ENCODE assay signal across 8 mouse cellular contexts in the genomic region with DNA sequence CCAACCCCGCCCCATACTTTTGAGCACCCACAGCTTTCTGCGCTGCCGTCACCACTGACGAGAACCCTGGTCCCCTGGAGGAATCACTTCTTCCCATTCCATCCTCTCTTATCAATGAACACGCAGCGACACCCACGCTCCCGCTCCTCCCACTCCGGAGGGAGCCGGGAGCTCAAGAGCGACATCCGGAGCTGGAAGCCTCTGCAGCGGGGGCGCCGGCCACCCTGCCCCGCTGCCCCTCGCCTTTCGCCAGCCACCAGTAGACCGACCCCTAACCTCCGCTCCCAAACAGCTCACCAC. TPM values are rescaled to one million over a fixed set of nuclear protein-coding genes. Genes with fewer than 3 reads are reported as not detected.
DNase-seq lines count a peak whose midpoint lies in the region; ATAC-seq lines count a peak whose summit lies in the region.

No protein-coding gene starts in this region.

- ATAC-seq in CD4-positive, CD25-positive, alpha-beta regulatory T cell, adult 4 months, result peak; percentile 21
- 0 out of 2 replicates have a peak, but pooled peaks have one; percentile 17 for ATAC-seq in embryonic facial prominence, embryonic 12.5 days (ENCODE audit: insufficient number of reproducible peaks, insufficient read depth, low FRiP score, low TSS enrichment)
- peak; percentile 16; the same call in 1 of the 2 replicates for ATAC-seq in lung, embryonic 16.5 days (ENCODE audit: low read depth)
- ATAC-seq in stomach, embryonic 16.5 days (ENCODE audit: insufficient read depth, low FRiP score), result 0 out of 2 replicates have a peak, but pooled peaks have one; percentile 3

- H3K9ac ChIP-seq in embryonic facial prominence, embryonic 12.5 days, result peak overlapping the region; percentile 69
- H3K9ac ChIP-seq in lung, embryonic 16.5 days (ENCODE audit: low read length), result peak overlapping the region; percentile 77
- H3K9ac ChIP-seq in stomach, embryonic 16.5 days (ENCODE audit: low read length), result peak overlapping the region; percentile 80

- H3K27ac ChIP-seq in embryonic facial prominence, embryonic 12.5 days, result no peak overlapping the region
- H3K27ac ChIP-seq in lung, embryonic 16.5 days (ENCODE audit: low read length), result no peak overlapping the region
- no peak overlapping the region for H3K27ac ChIP-seq in stomach, embryonic 16.5 days (ENCODE audit: low read length)

- peaks cover 30% of the 10 kb centered on the region for H3K27me3 ChIP-seq in embryonic facial prominence, embryonic 12.5 days
- H3K27me3 ChIP-seq in lung, embryonic 16.5 days (ENCODE audit: control insufficient read depth, insufficient read depth, low read depth, low read length), result peaks cover 5% of the 10 kb centered on the region; the same call in 1 of the 2 replicates
- H3K27me3 ChIP-seq in stomach, embryonic 16.5 days (ENCODE audit: control insufficient read depth, insufficient read depth, low read length), result peaks cover 12% of the 10 kb centered on the region

- H3K4me2 ChIP-seq in embryonic facial prominence, embryonic 12.5 days (replicated peaks), result peak overlapping the region; percentile 88
- peak overlapping the region; percentile 92 for H3K4me2 ChIP-seq in lung, embryonic 16.5 days (ENCODE audit: low read depth, low read length)
- H3K4me2 ChIP-seq in stomach, embryonic 16.5 days (ENCODE audit: low read depth, low read length), result peak overlapping the region; percentile 88

- H3K36me3 ChIP-seq in embryonic facial prominence, embryonic 12.5 days, result no peaks in the 10 kb centered on the region
- H3K36me3 ChIP-seq in lung, embryonic 16.5 days (ENCODE audit: control insufficient read depth, insufficient read depth, low read length), result no peaks in the 10 kb centered on the region
- no peaks in the 10 kb centered on the region for H3K36me3 ChIP-seq in stomach, embryonic 16.5 days (ENCODE audit: control insufficient read depth, insufficient read depth, low read length)

- WGBS in embryonic facial prominence, embryonic 12.5 days, result under 1% methylated on average over 19 of the region's 20 CpGs
- under 1% methylated on average over 20 of the region's 20 CpGs for WGBS in lung, embryonic 16.5 days
- WGBS in stomach, embryonic 16.5 days, result 1% methylated on average over 20 of the region's 20 CpGs

- peak; percentile 34 to 50 for DNase-seq in frontal cortex, postnatal 10 days (ENCODE audit: low spot score in 2 of 2)
- no peak for DNase-seq in frontal cortex, postnatal 25 days (ENCODE audit: low spot score in 2 of 2)
- DNase-seq in induced T-regulatory cell, adult 2 months (ENCODE audit: low read depth), result peak; percentile 63
- no peak for DNase-seq in left cerebral cortex, postnatal 25 days (ENCODE audit: low spot score in 2 of 2)

- intact Hi-C loops in left cerebral cortex, postnatal 25 days (cut with DNase I), result loop anchor here (5.0 kb wide), 2 partner anchors 89 to 104 kb away; no protein-coding TSS in a partner anchor

- H3K9me3 ChIP-seq in embryonic facial prominence, embryonic 12.5 days, result 0 out of 2 replicates have a peak, but pooled peaks cover 2% of the 10 kb centered on the region
- H3K9me3 ChIP-seq in lung, embryonic 16.5 days (ENCODE audit: control insufficient read depth, low read length), result no peaks in the 10 kb centered on the region
- H3K9me3 ChIP-seq in stomach, embryonic 16.5 days (replicated peaks; ENCODE audit: control insufficient read depth, low read length), result no peaks in the 10 kb centered on the region

- H3K4me3 ChIP-seq in embryonic facial prominence, embryonic 12.5 days, result peak overlapping the region; percentile 61
- H3K4me3 ChIP-seq in lung, embryonic 16.5 days (ENCODE audit: low read length), result peak overlapping the region; percentile 82
- H3K4me3 ChIP-seq in stomach, embryonic 16.5 days (replicated peaks; ENCODE audit: low read length), result peak overlapping the region; percentile 82

- peaks cover 10% of the 10 kb centered on the region for H3K4me1 ChIP-seq in embryonic facial prominence, embryonic 12.5 days
- peaks cover 16% of the 10 kb centered on the region; the same call in 1 of the 2 replicates for H3K4me1 ChIP-seq in lung, embryonic 16.5 days (replicated peaks; ENCODE audit: control insufficient read depth, insufficient read depth, low read length)
- peaks cover 13% of the 10 kb centered on the region; the same call in 1 of the 2 replicates for H3K4me1 ChIP-seq in stomach, embryonic 16.5 days (ENCODE audit: control insufficient read depth, insufficient read depth, low read length)

RNA-seq across cellular contexts. Expression of a gene that starts 4.8 kb away (rescaled TPM):
- polyA plus RNA-seq in CD4-positive, CD25-positive, alpha-beta regulatory T cell, adult 4 months (2017; shearing (Covaris generic)), result 10 to 100 TPM; 25.1 to 27.5 TPM
- 11.3 and 14.9 TPM in 2 replicates for polyA plus RNA-seq in embryonic facial prominence, embryonic 12.5 days (2016; fragmentation: Nextera tagmentation; extraction: Ambion mirVana)
- 4.9 and 5.2 TPM in 2 replicates for polyA plus RNA-seq in lung, embryonic 16.5 days (2015; fragmentation: Nextera tagmentation; extraction: Ambion mirVana)
- polyA plus RNA-seq in stomach, embryonic 16.5 days (2015; fragmentation: Nextera tagmentation; extraction: Ambion mirVana), result 2.2 and 3.0 TPM in 2 replicates
- 10 to 100 TPM; 23.9 to 26.1 TPM for total RNA-seq in left cerebral cortex, postnatal 25 days (2021)

Comparison
In these comparisons a context has a peak if more than half of its experiments do, and no peak if none do; other contexts are left out.
1. DNase-seq: peak in frontal cortex, postnatal 10 days (2 of 2) and induced T-regulatory cell, adult 2 months (single experiment); none in frontal cortex, postnatal 25 days (0 of 2) and left cerebral cortex, postnatal 25 days (0 of 2).
2. Peak in every context shown above with its lines, with median percentiles within 50 percentile points of each other: ATAC-seq, H3K4me2 ChIP-seq, H3K4me3 ChIP-seq and H3K9ac ChIP-seq.